Mouse (Mus musculus) cerebellum, adult 11 months (tissue): ENCODE results near the gene Rdh16.
"Not testable (repeated sequence)": the region's sequence is repeated elsewhere in the genome, so short reads cannot be mapped to it uniquely, and the experiment has no call there.

ENCODE experiments used
- DNase-seq: peaks from one replicate; pipeline ENCODE4 v3.0.0; 2022

Rdh16 gene

DNA sequence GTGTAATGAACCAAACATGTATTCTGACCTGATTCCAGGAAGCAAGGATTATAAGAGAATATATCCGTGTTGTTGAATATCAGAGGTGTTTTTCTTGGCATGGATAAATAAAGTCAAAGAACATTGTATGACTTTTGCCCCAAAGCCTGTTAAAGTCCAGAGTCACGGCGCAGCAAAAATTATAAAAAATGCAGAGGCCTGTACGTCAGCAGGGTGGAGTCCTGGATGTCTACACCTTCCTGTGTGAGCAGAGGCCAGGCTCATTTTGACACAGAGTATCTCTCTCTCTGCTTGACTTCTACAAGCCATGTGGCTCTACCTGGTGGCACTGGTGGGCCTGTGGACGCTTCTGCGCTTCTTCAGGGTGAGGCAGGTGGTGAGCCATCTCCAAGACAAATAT lies at the start of gene Rdh16:
Rdh16 (plus strand) TSS at position 262 of the 400 bp plus-strand sequence.
- no peak for DNase-seq

DNA sequence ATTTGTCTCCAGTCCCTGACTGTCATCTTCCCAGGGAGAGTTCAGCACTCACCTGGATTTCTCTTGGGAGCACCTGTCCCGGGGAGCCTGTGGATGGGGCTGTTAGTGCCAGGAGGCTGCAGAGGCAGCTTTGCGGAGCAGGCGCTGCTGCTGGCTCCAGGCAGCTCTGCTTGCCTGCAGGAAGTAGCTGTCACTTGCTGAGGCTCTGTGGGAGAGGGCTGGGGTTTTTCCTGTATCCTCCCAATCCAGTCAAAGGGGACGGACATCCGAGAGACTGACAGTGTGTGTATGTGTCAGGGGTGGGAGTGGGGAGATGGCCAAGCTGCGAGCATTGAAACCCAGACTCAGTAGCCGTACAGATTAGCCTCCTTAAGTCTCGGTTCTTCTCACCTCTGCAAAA lies 49.4 kb upstream of the Rdh16 start, which contains the start of gene Gpr182:
Gpr182 (minus strand) TSS at position 185 of the 400 bp plus-strand sequence.
- no peak for DNase-seq

DNA sequence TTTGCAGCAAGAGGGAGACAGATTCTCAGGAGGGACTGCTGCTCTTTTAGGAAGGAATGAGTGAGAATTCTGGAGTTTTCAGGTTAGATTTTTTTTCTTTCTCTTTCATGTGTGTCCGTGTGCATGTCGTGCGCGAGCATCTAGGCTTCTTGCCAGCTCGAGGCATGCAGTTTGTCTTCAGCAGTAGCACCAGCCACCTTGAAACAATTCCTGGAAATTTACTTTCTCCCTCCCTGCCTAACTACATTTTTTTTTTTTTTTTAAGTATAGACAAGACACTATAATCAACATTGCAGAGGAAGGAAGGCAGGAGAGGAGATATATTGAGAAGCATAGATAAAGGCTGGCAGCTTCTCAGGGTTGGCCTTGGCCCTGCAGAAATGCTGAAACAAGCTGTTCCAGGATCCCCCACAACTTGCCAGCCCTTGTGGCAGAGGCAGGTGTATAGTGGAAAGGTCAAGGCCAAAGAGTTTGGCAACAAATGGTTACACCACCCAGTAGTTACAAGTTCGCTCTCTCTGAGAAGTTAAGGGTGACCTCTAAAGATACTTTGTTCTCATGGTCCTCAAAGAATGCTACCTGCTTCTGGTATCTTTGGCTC lies 46.3 kb upstream of the Rdh16 start:
- no peak for DNase-seq

DNA sequence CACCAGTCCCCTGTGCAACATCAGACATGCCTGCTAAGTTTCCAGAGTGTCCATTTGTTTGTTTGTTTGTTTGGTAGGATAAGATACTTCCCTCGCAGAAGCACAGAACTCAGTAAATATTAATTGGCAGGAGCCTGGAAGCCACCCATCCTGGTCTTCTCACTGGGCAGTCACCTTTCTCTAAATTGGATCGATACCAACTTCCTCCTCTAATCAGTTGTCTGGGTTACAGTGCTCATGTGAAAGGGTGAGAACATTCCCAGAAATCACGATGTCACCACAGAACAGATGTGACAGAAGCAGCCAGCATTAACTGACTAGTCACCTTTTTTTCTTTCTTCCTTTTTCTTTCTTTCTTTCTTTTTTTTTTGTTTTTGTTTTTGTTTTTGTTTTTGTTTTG lies 45.7 kb upstream of the Rdh16 start:
- DNase-seq, result no peak

DNA sequence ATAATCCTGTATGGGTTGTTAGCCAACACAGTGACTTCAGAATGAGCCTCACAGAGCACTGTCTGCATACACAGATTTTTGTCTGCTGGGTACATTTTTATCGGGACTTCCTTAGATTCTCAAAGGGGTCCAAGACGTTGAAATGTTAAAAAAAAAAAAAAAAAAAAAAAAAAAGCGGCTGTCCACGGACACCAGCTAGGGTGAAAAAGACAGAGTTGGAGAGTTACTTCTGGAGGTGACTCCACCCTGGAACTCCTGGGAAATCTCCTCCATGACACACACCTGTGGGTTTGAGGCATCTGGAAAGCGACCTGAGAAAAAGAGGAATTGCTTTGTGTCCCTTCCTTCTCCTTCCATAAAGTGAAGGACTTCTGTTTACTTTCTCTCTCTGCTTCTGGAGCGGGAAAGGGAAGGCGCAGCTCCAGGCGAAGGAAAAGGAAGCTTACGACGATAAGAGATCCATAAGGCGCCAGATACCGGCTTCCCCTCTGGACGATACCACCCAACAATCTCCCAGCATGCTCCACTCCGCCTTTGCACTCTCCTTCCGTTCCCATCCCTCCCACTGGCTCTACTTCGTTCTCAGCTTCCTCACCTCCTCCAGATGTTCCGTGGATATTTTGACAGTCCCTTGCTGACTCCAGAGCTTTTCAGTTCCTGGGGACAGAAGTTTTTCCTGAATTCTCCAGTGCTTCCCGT lies 45.0 kb upstream of the Rdh16 start:
- no peak for DNase-seq

DNA sequence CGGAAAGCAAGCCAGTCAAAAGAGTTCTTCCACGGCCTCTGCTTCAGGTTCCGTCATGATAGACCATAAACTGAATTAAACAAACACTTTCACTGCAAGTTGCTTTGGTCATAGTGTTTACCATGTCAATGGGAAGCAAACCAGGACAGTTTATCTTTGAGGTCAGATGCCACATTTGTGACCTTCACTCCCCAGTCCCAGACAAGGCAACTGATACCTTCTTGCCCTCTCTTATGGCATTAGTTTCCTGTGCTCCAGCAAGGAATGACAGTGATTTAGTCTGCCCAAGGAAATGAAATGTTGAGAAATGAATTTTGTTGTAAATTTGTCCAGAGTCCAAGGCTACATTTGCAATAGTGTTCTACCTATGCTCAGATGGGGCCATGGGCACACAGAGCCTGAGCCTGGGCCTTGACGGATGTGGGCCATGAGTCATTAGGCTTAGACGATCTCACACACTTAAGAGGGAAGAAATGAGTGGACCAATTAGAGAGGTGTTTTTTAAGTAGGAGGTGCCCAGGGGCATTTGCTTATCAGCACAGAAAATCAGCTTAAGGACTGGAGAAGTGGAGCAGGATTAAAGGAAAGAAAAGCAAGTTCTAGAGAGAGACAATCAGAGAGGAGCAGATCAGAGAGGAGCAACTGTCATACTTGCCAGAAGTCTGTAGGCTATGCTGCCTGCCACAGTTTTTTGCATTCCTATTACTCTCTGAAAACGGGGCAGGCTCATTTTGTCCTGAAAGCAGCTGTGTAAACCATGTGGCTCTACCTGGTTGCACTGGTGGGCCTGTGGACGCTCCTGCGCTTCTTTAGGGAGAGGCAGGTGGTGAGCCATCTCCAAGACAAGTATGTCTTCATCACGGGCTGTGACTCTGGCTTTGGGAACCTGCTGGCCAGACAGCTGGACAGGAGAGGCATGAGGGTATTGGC lies 41.5 kb upstream of the Rdh16 start, which contains the start of the genes Rdh1 and Rdh16f1:
Rdh1 (plus strand) TSS at position 541 of the 930 bp plus-strand sequence.
Rdh16f1 (plus strand) TSS at position 607 of the 930 bp plus-strand sequence.
- no peak for DNase-seq

DNA sequence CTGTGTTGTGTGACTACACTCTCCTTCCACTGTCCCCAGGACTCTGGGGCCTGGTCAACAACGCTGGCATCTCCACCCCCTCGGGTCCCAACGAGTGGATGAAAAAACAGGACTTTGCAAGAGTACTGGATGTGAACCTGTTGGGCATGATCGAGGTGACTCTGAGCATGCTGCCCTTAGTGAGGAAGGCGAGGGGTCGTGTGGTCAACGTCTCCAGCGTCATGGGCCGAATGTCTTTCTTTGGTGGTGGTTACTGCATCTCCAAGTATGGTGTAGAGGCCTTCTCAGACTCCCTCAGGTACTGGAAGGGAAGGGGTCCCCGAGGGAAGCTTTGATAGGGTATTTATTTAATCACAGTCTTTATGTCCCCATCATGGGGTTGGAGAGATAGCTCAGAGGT lies 38.0 kb upstream of the Rdh16 start:
- not testable (repeated sequence) for DNase-seq

DNA sequence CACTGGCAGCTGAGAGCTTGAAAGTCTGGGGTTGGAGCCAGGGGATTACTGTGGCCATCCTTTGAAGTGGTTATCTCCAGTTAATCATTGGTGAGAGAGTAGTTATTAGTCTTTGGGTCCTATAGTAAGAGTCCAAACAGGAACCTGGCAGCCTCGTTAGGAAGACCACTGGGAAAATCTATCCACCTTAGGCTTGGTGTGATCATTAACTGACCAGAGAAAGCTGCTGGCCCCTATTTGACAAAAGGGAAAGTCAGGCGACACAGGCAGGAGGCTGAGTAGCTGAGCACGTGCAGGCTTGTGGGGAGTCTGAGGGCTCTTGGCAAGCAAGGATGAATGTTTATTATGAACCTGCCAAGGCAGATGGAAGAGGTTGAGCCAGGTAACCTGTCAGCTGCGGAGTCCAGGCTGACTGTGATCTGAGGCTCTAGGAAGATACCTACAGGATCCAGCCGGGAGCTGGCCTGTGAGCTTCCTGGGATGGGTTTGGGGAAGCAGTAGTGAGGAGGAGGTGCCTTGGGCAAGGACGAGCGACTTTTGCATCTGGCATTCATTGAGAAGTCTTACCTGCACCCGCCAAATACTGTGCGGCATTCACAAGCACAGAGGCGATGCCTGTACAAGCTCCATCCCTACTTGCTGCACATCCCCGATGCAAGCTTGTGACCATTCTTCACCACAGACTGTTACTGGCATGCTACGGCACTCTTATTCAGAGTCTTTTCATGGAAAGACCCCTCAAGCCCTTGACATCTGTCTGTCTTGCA lies 36.9 kb upstream of the Rdh16 start:
- peak; percentile 18 for DNase-seq

DNA sequence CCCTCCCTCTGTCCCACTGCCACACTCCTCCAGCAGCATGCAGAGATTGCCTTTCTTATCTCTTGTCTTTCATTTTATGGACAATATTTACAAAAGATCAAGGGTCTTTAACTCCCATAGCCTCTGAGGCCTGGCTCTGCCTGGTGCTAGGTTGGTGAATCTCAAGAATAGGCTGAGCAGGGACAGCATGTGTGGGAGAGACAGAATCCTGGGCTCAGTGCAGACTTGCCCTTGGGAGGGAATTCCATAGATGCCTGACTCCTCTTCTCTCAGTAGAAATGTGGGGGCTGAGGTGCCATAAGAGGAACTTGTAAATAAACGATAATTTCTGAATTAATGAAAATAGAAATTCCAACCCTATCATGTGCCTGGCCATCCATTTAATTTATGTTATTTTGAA lies 34.4 kb upstream of the Rdh16 start:
- DNase-seq, result no peak

DNA sequence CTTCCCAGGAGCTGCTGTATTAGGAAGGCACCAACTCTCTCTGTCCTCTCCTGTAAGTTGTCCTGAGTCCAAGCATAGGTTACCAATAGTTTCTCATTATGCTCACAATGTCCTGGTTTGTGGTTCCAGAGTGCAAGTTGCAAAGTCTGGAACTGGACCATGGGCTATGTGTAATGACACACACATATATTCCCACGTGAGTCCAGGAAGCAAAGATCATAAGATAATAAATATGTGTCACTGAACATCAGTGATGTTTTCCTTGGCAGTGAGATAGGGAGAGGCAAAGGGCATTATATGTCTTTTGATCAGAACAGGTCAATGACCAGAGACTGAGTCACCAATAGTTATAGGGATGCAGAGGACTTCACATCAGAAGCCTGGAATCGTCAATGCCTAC lies 24.9 kb upstream of the Rdh16 start, which contains the start of gene Rdh9:
Rdh9 (plus strand) TSS at position 376 of the 400 bp plus-strand sequence.
- DNase-seq, result no peak

DNA sequence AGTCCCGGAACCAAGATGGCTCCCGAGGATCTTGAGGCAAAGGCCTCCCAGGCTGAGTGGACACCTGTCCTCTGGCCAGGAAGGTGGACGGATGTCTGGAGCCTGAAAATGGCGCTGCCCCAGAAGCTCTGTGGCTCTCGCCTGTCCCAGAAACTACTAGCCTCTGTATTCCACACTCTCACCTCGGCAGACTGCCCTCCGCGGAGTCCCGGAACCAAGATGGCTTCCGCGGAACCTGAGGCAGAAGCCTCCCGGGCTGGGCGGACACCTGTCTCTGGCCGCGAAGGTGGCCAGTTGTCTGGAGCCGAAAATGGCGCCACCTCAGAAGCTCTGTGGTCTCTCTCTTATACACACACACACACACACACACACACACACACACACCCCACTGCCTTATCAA lies 18.6 kb upstream of the Rdh16 start:
- not testable (repeated sequence) for DNase-seq

DNA sequence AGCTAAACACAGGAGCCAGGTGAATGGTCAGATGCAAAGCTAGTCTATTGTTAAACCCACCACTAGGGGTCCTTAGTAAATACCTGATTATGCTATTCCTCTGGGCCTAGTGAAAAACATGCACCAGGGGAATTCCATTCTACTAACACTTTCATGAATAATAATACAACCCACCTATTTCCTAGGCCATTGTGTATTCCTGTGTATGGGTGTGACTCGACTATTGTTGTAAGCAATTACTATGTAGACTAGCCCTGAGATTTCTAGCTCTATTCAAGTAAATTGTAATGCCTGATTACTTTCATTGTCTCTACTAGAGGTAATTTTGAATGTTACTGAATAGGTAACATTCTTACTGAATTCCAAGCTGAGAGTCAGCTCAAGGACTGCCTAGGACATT lies 15.5 kb upstream of the Rdh16 start:
- DNase-seq, result not testable (repeated sequence)

DNA sequence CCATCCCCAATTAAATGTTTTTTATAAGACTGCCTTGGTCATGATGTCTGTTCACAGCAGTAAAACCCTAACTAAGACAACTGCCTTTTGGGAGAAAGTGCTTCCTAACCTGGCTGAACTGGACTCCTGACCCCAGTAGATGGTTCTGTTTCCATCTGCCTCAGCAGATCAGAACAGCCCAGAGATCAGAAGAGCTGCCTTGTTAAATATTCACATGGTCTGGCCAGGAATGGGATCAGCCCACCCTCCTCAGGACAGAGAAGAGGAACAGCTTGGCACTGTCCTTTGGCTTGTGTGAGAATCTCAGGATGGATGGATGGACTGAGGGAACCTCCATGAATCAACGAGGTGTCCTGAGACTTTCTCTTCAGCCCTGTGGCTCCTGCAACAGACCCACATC lies 1.7 kb upstream of the Rdh16 start:
- no peak for DNase-seq

DNA sequence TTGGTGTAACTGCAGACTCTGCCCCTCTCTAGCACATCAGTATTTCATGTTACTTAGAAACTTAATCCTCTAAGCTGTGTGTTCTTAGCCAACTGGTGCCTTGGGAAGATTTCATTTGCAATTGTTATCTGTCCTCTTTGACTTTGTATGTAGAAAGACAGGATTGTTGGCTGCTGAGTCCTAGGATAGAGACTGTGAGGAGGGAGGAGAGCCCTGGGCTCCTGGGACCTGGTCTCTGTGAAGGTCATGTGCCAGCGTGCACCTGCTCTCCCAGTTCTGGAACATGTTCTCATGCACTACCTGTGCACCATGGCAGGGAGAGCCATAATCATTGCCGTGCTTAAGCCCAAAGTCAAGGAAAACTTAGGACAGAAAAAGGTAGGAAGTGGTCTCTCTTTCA lies 660 bp downstream of the Rdh16 start:
- DNase-seq, result no peak

DNA sequence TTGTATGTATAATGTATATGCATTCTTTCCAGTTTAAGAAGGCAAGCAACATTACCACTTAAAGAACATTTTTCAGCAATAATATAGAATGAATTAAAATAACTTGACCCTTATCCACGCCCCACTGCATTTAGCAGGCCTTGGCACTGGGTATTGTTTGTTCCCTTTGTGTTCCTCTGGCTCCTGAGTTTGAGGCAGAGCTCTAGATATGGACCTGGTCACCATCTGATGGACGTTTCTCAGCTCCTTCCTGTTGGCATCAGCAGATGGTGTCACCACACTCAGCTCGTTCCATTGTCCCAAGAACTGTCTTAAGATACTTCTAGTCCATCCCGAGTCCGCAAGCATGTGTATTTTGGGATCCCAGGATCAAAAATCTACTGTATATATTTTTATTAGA lies 1.3 kb downstream of the Rdh16 start:
- no peak for DNase-seq

DNA sequence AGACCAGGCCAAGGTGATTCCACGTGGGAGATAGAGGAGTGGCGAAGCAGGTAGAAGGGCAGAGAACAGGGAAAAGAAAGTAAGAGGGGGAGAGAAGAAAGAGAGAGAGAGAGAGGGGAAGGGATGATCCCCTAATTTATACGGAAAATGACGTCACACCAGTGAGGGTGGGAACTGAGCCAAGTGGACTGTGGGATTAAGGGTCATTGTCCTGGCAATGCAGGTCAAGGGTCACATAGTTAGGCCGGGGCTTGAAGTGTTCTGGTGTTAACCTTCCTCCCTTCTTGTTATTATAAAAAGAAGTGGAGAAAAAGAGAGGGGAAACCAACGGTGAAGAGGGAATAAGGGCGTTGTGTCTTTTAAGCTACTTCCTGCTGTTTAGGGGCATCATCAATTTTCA lies 3.5 kb downstream of the Rdh16 start:
- no peak for DNase-seq

DNA sequence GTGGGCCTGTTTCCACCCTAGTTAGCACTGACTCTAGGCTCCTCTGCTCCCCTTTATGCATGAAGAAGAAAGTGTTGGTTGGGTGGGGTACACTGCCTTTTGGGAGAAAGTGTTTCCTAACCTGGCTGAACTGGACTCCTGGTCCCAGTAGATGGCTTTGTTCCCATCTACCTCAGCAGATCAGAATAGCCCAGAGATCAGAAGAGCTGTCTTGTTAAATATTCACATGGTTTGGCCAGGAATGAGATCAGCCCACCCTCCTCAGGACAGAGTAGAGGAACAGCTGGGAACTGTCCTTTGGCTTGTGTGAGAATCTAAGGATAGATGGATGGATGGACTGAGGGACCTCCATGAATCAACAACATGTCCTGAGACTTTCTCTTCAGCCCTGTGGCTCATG lies 14.9 kb downstream of the Rdh16 start:
- no peak for DNase-seq

DNA sequence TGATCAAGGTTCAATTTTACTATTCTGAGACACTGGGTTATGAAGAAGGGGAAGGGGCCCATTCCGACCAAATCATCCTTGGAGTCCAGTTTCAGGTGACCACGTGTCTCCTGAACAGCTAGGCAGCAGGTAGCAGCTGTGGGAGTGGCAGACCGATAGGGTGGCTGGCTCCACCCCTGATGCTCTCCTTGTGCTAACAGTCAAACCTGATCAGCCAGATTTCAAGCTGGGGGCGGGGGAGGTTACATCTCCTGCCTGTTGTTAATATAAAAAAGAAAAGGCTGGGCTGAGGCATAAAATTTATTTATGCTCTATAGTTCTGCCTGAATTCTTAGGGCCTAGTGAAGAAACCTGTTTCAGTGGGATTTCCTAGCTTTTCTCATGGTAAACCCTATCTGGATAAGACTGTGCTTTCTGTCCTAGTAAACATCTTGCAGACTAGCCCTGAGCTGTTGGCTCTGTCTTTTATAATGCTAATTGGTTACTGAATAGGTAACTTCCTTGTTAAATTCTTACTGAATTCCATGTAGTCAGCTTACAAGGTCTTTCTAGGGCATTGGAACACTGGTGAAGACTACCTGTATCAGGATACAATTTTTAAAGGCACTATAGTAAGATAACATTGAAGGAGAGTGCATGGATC lies 16.4 kb downstream of the Rdh16 start:
- DNase-seq, result not testable (repeated sequence)

DNA sequence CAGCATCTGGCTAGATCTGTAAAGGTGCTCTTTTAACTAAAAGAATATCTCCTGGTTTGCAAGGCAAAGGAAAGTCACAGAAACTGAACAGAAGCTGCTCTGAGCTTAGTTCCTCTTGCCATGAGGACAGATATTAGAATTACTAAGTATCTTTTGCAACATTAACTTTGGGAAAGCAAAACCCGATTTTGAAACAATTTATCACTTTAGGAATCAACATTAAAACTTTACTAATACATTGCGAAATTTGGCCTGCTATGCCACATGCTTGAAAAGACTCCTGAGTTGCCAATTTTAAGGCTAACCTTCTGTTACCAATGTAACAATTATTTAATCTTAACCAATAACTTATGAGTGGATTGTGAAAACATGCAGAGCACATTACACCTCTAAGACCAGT lies 20.9 kb downstream of the Rdh16 start:
- not testable (repeated sequence) for DNase-seq

DNA sequence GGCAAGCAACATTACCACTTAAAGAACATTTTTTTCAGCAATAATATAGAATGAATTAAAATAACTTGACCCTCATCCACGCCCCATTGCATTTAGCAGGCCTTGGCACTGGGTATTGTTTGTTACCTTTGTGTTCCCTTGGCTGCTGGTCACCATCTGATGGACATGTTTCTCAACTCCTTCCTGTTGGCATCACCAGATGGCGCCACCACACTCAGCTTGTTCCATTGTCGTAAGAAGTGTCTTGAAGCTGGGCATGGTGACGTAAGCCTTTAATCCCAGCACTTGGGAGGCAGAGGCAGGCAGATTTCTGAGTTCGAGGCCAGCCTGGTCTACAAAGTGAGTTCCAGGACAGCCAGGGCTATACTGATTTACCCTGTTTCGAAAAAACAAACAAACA lies 24.4 kb downstream of the Rdh16 start:
- DNase-seq, result no peak

DNA sequence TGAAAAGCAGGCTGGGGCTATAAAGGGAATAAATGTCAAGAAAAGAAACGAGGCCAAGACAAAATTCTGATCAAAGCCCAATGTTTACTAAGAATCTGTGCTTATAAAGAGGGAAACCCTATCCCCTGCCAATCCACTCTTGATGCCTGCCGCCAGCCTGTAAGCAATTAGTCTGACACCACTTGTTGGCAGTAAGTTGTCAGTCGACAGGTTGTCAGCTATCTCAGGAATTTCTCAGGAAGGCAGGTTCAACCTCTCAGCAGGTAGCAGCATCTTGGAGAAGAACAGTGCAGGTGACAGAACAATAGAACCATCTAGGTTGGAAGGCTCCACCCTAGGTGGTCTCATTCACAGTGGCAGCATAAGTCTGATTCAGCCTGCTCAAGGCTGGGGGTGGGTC lies 28.2 kb downstream of the Rdh16 start:
- no peak for DNase-seq

DNA sequence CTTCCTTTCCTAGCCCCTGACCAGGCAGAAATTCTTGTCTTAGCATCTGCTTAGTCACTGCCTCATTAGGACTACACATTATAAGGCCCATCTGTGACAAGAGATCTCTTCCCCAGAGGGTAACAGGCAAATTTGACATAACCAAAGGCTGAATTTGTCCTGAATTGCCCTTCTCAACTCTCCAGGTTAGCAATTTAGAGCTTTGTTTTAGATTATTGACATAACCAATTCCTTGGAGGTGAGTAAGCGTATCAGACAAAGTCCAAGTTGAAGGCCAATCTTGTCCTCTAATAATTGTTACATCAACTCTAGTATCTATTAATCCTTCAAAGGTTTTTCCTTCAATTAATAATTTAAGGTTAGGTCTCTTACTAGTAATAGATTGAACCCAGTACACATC lies 33.2 kb downstream of the Rdh16 start:
- not testable (repeated sequence) for DNase-seq
